Mouse (Mus musculus) kidney, adult 2 months (tissue): ENCODE measurements around the gene Synpr. TPM values are rescaled to one million over a fixed set of nuclear protein-coding genes. Genes with fewer than 3 reads are reported as not detected.

Experiments used
- DNase-seq: peaks from one replicate; pipeline ENCODE4 v3.0.0; 2021
- H3K27ac ChIP-seq: fragments of 200-500 bp; 2 replicates; pipeline ENCODE4 v1.5.1; 2012; ENCODE audit warnings: low read depth, low read length, control low read depth, inconsistent platforms; ENCODE audit not compliant: insufficient read depth
- H3K27me3 ChIP-seq: fragments of 200-500 bp; replicated peaks from 2 replicates; pipeline ENCODE4 v1.6.1; 2012; ENCODE audit warnings: mild to moderate bottlenecking, moderate library complexity, low read length, inconsistent platforms; ENCODE audit not compliant: control insufficient read depth, insufficient read depth
- H3K36me3 ChIP-seq: fragments of 200-500 bp; 2 replicates; pipeline ENCODE4 v1.6.1; 2012; ENCODE audit warnings: mild to moderate bottlenecking, moderate library complexity, low read length, inconsistent platforms; ENCODE audit not compliant: control insufficient read depth, insufficient read depth
- H3K4me1 ChIP-seq: fragments of 200-500 bp; 2 replicates; pipeline ENCODE4 v1.6.1; 2011; ENCODE audit warnings: low read length; ENCODE audit not compliant: control insufficient read depth, insufficient read depth
- H3K4me3 ChIP-seq: fragments of 200-500 bp; 2 replicates; pipeline ENCODE4 v1.5.1; 2011; ENCODE audit warnings: mild to moderate bottlenecking, low read depth, low read length, control low read depth; ENCODE audit not compliant: insufficient read depth
- CTCF ChIP-seq: fragments of 200-500 bp; conservative IDR thresholded peaks from 2 replicates; pipeline ENCODE4 v1.5.1; 2011; ENCODE audit warnings: low read depth, mild to moderate bottlenecking, control low read depth, low read length, moderate library complexity, mixed read lengths; ENCODE audit not compliant: insufficient read depth, insufficient read length
- POLR2A ChIP-seq: fragments of 200-500 bp; IDR thresholded peaks from one replicate; pipeline ENCODE4 v1.6.1; 2011; ENCODE audit warnings: low read depth, low read length, control low read depth
- WGBS: fragments of 180-500 bp; shearing (Covaris S2); methylation state at CpG from one replicate; pipeline ENCODE4 v1.1.7; 2018; 5-methylcytosine and 5-hydroxymethylcytosine counted together
- polyA plus RNA-seq: library from polyadenylated mRNA; depleted of rRNA; stranded (reverse); fragments of >200 nt; gene quantifications from 2 replicates; pipeline ENCODE4 v1.2.3, GENCODE M21; 2012

Synpr gene
- polyA plus RNA-seq, 1 experiment = not detected

DNA sequence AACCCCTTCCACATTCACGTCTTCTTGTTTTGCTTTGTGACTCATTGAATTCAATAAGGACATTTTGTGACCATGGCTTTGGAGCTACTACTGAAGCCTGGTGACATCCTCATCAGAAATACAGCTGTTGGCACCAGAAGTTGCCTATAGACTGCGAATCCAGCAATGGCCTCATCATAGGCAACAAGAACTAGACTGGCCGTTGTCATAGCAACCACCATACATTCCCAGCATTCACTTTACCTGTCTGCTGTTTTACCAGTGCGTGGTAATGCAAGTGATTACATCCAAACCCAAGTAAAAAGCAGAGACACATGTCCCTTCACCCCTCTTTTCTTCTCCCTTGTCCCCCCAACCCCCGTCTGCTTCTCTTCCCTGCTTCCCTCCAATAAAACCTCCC, 105.4 kb downstream of the Synpr start:
- 74% methylated on average over 5 of the region's 5 CpGs for WGBS
- TF ChIP-seq CTCF (no peak), POLR2A (no peak)
- DNase-seq = no peak
- no peak overlapping the region for H3K27ac ChIP-seq
- no peaks in the 10 kb centered on the region for H3K36me3 ChIP-seq
- H3K4me1 ChIP-seq = no peaks in the 10 kb centered on the region
- H3K4me3 ChIP-seq = no peak overlapping the region
- no peaks in the 10 kb centered on the region for H3K27me3 ChIP-seq

DNA sequence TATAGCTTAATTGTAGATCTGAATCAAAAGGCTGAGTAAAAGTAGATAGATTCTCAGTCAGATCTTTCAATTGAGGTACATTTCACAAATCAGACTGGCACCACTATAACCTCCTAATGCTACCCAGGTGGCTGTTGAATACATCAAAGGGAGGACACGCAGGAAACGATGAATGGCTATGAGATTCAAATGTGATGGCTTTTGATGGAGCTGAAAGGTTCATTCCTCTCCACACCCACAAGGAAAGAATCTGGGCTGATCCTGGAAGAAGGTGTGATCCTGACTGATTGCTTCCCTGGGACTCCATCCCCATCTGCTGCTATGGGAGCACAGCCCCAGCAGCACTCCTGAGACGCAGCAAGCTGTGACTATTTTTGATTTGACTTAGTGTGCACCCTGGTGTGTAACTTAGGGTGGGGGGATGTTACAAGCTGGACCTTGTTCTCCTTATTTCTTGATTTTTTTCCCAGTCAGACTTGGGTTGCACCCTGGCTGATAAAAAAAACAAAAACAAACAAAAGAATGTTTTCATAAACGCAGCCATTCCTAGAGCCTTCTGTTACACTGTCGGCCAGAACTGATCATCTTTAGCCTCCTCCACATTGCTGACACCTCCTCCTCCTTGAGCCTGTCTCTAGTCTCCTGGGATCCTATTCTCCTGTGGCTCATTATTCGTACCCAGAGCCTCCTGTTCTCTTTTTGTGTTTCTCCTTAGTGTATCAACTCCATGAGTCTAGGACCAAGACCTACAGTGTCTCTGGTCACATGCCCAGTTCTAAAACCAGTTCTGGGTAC, 114.8 kb downstream of the Synpr start:
- H3K27ac ChIP-seq = no peak overlapping the region
- DNase-seq = no peak
- TF ChIP-seq POLR2A (no peak), CTCF (no peak)
- H3K36me3 ChIP-seq = no peaks in the 10 kb centered on the region
- H3K4me3 ChIP-seq = no peak overlapping the region
- no peaks in the 10 kb centered on the region for H3K27me3 ChIP-seq
- 10% methylated on average over 6 of the region's 6 CpGs for WGBS
- no peaks in the 10 kb centered on the region for H3K4me1 ChIP-seq

DNA sequence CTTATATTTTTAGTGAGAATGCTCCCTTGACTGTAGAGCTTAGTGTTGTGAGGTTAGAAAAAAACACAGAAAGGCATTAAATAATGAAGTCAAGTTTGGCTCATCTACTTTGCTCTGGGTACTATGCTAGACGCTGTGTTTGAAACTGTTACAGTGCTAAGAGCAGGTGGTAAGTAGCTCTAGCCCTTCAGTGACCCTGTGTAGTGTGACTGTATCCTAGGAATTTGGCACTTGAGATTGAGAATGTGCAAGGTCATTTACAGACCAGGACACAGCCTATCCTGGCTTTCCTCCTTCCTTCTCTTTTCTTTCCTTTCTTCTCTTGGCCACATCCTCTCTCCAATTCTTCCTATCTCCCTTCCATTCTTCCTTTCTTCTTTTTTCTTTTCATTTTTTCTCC, 127.1 kb downstream of the Synpr start:
- Histone ChIP-seq H3K27me3 (no peaks in the 10 kb centered on the region), H3K4me1 (no peaks in the 10 kb centered on the region), H3K36me3 (no peaks in the 10 kb centered on the region), H3K4me3 (no peak overlapping the region), H3K27ac (no peak overlapping the region)
- no peak for TF ChIP-seq CTCF
- TF ChIP-seq POLR2A = no peak
- WGBS = 67% methylated on average over 1 of the region's 1 CpGs
- DNase-seq = no peak

DNA sequence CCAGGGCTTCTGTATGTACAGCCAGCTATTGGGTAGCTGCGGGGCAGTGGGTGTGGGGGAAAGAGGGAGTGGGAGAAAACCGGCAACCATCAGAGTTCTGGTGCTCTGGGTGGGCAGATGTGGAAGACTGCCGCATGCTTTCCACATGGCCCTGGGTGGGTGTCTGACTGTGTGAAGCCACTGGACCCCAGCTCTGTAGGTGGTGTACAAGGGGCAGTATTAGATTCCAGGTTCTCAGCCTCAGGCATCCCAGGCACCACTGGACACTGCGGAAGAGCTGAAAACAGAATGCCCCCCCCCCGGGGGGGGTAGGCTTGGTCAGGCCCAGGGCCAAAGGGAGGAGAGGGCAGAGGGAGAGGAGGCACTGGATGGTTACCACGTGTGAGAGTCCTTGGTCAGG, 156.1 kb downstream of the Synpr start:
- H3K27me3 ChIP-seq = no peaks in the 10 kb centered on the region
- no peak for DNase-seq
- no peak overlapping the region for H3K27ac ChIP-seq
- no peaks in the 10 kb centered on the region for H3K4me1 ChIP-seq
- no peaks in the 10 kb centered on the region for H3K36me3 ChIP-seq
- TF ChIP-seq CTCF (no peak), POLR2A (no peak)
- no peak overlapping the region for H3K4me3 ChIP-seq
- WGBS = 78% methylated on average over 6 of the region's 6 CpGs

DNA sequence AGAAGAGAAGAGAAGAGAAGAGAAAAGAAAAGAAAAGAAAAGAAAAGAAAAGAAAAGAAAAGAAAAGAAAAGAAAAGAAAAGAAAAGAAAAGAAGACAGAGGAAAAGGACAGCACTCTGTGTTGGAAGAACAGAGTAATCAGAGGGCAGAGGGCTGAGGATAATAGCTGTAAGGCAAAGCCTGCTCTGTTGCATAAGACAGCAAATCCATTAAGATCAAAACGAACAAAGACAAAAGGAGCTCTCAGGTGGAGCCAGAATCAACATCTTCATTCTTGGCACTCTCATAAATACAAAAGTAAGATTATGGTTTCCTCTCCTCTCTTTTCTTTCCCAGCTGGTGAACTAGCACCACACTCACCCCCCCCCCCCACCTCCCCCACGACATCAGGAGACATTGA, 160.3 kb downstream of the Synpr start:
- Histone ChIP-seq H3K27ac (no peak overlapping the region), H3K4me1 (no peaks in the 10 kb centered on the region), H3K4me3 (no peak overlapping the region), H3K36me3 (no peaks in the 10 kb centered on the region), H3K27me3 (no peaks in the 10 kb centered on the region)
- no peak for DNase-seq
- WGBS = 18% methylated on average over 2 of the region's 2 CpGs
- TF ChIP-seq POLR2A (no peak), CTCF (no peak)

DNA sequence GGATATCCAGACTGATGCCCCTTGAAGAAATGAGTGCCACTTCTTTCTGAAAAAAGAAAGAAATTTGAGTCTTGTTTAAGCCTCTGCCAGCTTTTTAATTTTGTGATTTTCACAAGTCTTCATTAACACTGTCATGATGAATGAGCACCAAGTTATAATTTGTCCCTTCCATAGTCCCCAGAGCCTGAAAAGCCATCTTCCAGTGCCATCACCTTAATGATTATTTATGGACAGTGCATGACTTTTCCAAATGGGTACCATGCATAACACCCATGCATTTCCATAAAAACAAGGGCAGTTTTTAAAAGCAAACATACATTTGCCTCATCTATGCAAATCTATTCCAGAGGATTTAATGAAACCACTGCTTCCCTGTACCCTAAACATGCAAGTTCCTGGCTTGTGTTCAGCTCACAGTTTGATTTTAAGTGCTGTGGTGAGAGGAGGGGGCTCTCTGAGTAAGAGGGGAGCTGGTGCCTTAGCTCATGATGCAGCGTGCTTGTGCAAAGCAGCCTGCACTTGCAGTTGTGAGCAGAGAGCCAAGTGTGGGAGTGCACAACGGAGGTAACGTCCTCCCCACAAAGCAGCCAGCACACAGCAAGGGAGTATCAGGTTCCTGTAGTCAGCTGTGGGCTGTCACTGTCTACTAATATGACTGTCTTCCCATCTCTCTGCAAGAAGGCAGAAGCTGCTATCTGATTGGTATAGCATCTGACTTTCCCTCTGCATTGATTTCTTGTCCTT, 169.1 kb downstream of the Synpr start:
- no peak overlapping the region for H3K27ac ChIP-seq
- TF ChIP-seq CTCF (no peak), POLR2A (no peak)
- no peak overlapping the region for H3K4me3 ChIP-seq
- H3K27me3 ChIP-seq = no peaks in the 10 kb centered on the region
- DNase-seq = no peak
- H3K4me1 ChIP-seq = no peaks in the 10 kb centered on the region
- WGBS = 17% methylated on average over 3 of the region's 3 CpGs
- no peaks in the 10 kb centered on the region for H3K36me3 ChIP-seq

DNA sequence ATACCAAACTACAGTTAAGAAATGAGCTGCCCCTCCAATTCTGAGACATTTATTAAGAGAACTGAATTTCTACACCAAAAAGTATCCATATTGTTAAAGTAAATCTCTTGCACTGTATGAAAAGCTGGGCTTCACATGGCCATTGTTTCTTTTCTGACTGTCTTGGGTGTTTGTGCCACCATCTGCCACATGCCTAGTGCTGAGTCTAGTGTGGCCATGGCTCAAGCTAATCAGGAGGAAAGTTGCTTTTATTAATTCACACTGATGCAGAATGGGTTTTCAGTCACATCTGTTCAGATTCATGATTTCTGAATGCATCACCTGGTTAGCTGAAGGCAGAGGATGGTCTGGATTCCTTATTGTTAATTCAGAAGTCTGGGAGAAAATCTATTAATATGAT, 170.4 kb downstream of the Synpr start:
- TF ChIP-seq POLR2A (no peak), CTCF (no peak)
- H3K4me1 ChIP-seq = no peaks in the 10 kb centered on the region
- no peak overlapping the region for H3K4me3 ChIP-seq
- H3K27ac ChIP-seq = no peak overlapping the region
- DNase-seq = no peak
- H3K27me3 ChIP-seq = no peaks in the 10 kb centered on the region
- no peaks in the 10 kb centered on the region for H3K36me3 ChIP-seq
